Mouse (Mus musculus) limb, embryonic 13.5 days (tissue): ENCODE data around the gene Pax5. TPM values are rescaled to one million over a fixed set of nuclear protein-coding genes. Genes with fewer than 3 reads are reported as not detected.
A peak's percentile ranks its signal among the peaks of the same experiment; 100 is the strongest.

Experiments used
- ATAC-seq: fragments of 200-750 bp; cut with Nextera tagmentation; 2 replicates; pipeline ENCODE4 v1.8.0; 2017; ENCODE audit warnings: low read depth, moderate number of reproducible peaks, moderate TSS enrichment; ENCODE audit not compliant: low FRiP score
- H3K27ac ChIP-seq: fragments of 300-500 bp; sonication (generic); 2 replicates; pipeline ENCODE4 v1.5.1; 2015; ENCODE audit warnings: inconsistent platforms, mild to moderate bottlenecking, moderate library complexity
- H3K27me3 ChIP-seq: fragments of 300-500 bp; sonication (generic); 2 replicates; pipeline ENCODE4 v1.6.1; 2015; ENCODE audit warnings: mild to moderate bottlenecking, inconsistent platforms
- H3K36me3 ChIP-seq: fragments of 300-500 bp; sonication (generic); 2 replicates; pipeline ENCODE4 v1.6.1; 2015; ENCODE audit warnings: inconsistent platforms, mild to moderate bottlenecking, moderate library complexity
- H3K4me1 ChIP-seq: fragments of 300-500 bp; sonication (generic); 2 replicates; pipeline ENCODE4 v1.6.1; 2015; ENCODE audit warnings: inconsistent platforms
- H3K4me2 ChIP-seq: fragments of 300-500 bp; sonication (generic); replicated peaks from 2 replicates; pipeline ENCODE4 v1.6.1; 2015; ENCODE audit warnings: inconsistent platforms, mild to moderate bottlenecking, moderate library complexity
- H3K4me3 ChIP-seq: fragments of 300-500 bp; sonication (generic); 2 replicates; pipeline ENCODE4 v1.5.1; 2015; ENCODE audit warnings: moderate library complexity, mild to moderate bottlenecking, inconsistent platforms
- H3K9ac ChIP-seq: fragments of 300-500 bp; sonication (generic); 2 replicates; pipeline ENCODE4 v1.6.1; 2015; ENCODE audit warnings: mild to moderate bottlenecking, inconsistent platforms
- H3K9me3 ChIP-seq: fragments of 300-500 bp; sonication (generic); 2 replicates; pipeline ENCODE4 v1.6.1; 2016; ENCODE audit warnings: inconsistent platforms
- WGBS: fragments of 180-500 bp; shearing (Covaris S2); methylation state at CpG from one replicate; pipeline ENCODE4 v1.1.7; 2015; 5-methylcytosine and 5-hydroxymethylcytosine counted together
- polyA plus RNA-seq: library from polyadenylated mRNA; unstranded; fragments of >200 nt; fragmentation: Nextera tagmentation; extraction: Ambion mirVana; gene quantifications from 2 replicates; pipeline ENCODE4 v1.2.1, GENCODE M21; 2015

Pax5 gene
- polyA plus RNA-seq, 1 experiment from 2014 or later, result not detected

GRCm38 (mm10) chr4:44612392-44612791, 97.9 kb downstream of the Pax5 start:
- no peaks in the 10 kb centered on the region for H3K9me3 ChIP-seq

GRCm38 (mm10) chr4:44605453-44605852, 104.8 kb downstream of the Pax5 start:
- Histone ChIP-seq H3K4me3 (no peak overlapping the region), H3K36me3 (no peaks in the 10 kb centered on the region), H3K4me2 (no peak overlapping the region), H3K9me3 (no peaks in the 10 kb centered on the region), H3K27ac (no peak overlapping the region), H3K9ac (no peak overlapping the region), H3K4me1 (peaks cover 25% of the 10 kb centered on the region), H3K27me3 (no peaks in the 10 kb centered on the region)
- no peak for ATAC-seq
- 86% methylated on average over 2 of the region's 2 CpGs for WGBS

More at GRCm38 (mm10) chr4:44612392-44612791, 97.9 kb downstream of the Pax5 start:
- Histone ChIP-seq H3K9ac (no peak overlapping the region), H3K27me3 (no peaks in the 10 kb centered on the region), H3K36me3 (no peaks in the 10 kb centered on the region), H3K4me3 (no peak overlapping the region), H3K27ac (no peak overlapping the region), H3K4me2 (no peak overlapping the region), H3K4me1 (no peaks in the 10 kb centered on the region)
- ATAC-seq, result no peak
- WGBS, result 86% methylated on average over 3 of the region's 3 CpGs

- H3K27ac ChIP-seq, result no peak overlapping the region
- no peak overlapping the region for H3K4me3 ChIP-seq
- H3K27me3 ChIP-seq, result 0 out of 2 replicates have a peak, but pooled peaks cover 4% of the 10 kb centered on the region
- no peak overlapping the region for H3K9ac ChIP-seq
- WGBS, result 9% methylated on average over 5 of the region's 5 CpGs
- peaks cover 27% of the 10 kb centered on the region for H3K4me1 ChIP-seq
- no peak for ATAC-seq
- no peaks in the 10 kb centered on the region for H3K9me3 ChIP-seq
- no peaks in the 10 kb centered on the region for H3K36me3 ChIP-seq
- no peak overlapping the region for H3K4me2 ChIP-seq
These were observed 108.0 kb downstream of the Pax5 start for GRCm38 (mm10) chr4:44602257-44602801.

- no peak overlapping the region for H3K4me3 ChIP-seq
- H3K36me3 ChIP-seq, result no peaks in the 10 kb centered on the region
- 64% methylated on average over 8 of the region's 8 CpGs for WGBS
- H3K27ac ChIP-seq, result no peak overlapping the region
- ATAC-seq, result no peak
- no peak overlapping the region for H3K9ac ChIP-seq
- H3K4me2 ChIP-seq, result peak overlapping the region; percentile 14; the same call in 1 of the 2 replicates
- 0 out of 2 replicates have a peak, but pooled peaks cover 4% of the 10 kb centered on the region for H3K27me3 ChIP-seq
- no peaks in the 10 kb centered on the region for H3K9me3 ChIP-seq
- peaks cover 27% of the 10 kb centered on the region for H3K4me1 ChIP-seq
These were observed 108.9 kb downstream of the Pax5 start for GRCm38 (mm10) chr4:44601370-44601769.

- peak overlapping the region; percentile 14; the same call in 1 of the 2 replicates for H3K4me2 ChIP-seq
- 17% methylated on average over 5 of the region's 5 CpGs for whole genome bisulfite sequencing
- peak; percentile 77 for ATAC-seq
These were observed 109.4 kb downstream of the Pax5 start for GRCm38 (mm10) chr4:44600875-44601274.

DNA sequence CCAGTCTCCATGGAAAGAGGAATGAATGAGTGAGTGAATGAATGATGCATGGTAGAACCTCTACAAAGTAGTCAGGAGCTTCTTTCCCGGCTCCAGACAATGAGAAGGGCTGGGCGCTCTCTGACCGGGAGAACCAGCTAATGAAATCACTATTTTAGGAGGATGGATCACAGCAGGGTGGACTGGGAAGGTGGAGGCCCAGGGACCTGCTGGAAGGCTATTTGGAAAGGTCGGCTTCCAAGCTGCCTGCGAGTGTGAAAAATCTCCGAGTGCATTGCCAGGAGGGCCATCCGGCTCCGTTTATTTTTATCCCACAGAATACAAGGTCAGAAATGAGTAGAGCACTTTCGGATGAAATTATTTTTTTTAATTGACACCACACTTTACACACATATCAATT, 112.3 kb downstream of the Pax5 start:
- Histone ChIP-seq H3K36me3 (no peaks in the 10 kb centered on the region), H3K9me3 (no peaks in the 10 kb centered on the region), H3K27me3 (0 out of 2 replicates have a peak, but pooled peaks cover 4% of the 10 kb centered on the region), H3K4me2 (no peak overlapping the region), H3K9ac (no peak overlapping the region), H3K4me3 (no peak overlapping the region), H3K4me1 (peaks cover 24% of the 10 kb centered on the region), H3K27ac (no peak overlapping the region)
- no peak for ATAC-seq
- 65% methylated on average over 9 of the region's 9 CpGs for WGBS

More at GRCm38 (mm10) chr4:44600875-44601274, 109.4 kb downstream of the Pax5 start:
- H3K4me1 ChIP-seq, result peaks cover 27% of the 10 kb centered on the region
- 0 out of 2 replicates have a peak, but pooled peaks cover 4% of the 10 kb centered on the region for H3K27me3 ChIP-seq
- no peak overlapping the region for H3K9ac ChIP-seq
- H3K27ac ChIP-seq, result no peak overlapping the region
- H3K4me3 ChIP-seq, result no peak overlapping the region
- no peaks in the 10 kb centered on the region for H3K9me3 ChIP-seq
- H3K36me3 ChIP-seq, result no peaks in the 10 kb centered on the region

GRCm38 (mm10) chr4:44593091-44593490, 117.2 kb downstream of the Pax5 start:
- no peaks in the 10 kb centered on the region for H3K9me3 ChIP-seq
- ATAC-seq, result no peak
- peaks cover 2% of the 10 kb centered on the region; the same call in 1 of the 2 replicates for H3K27me3 ChIP-seq
- H3K36me3 ChIP-seq, result no peaks in the 10 kb centered on the region
- no peak overlapping the region for H3K27ac ChIP-seq
- 85% methylated on average over 2 of the region's 2 CpGs for WGBS
- no peak overlapping the region for H3K9ac ChIP-seq
- no peak overlapping the region for H3K4me3 ChIP-seq
- H3K4me1 ChIP-seq, result no peaks in the 10 kb centered on the region
- H3K4me2 ChIP-seq, result no peak overlapping the region

- H3K4me2 ChIP-seq, result no peak overlapping the region
- no peak overlapping the region for H3K4me3 ChIP-seq
- no peak overlapping the region for H3K27ac ChIP-seq
- H3K36me3 ChIP-seq, result no peaks in the 10 kb centered on the region
- no peaks in the 10 kb centered on the region for H3K4me1 ChIP-seq
- H3K9ac ChIP-seq, result no peak overlapping the region
- H3K27me3 ChIP-seq, result peaks cover 3% of the 10 kb centered on the region; the same call in 1 of the 2 replicates
- ATAC-seq, result no peak
- no peaks in the 10 kb centered on the region for H3K9me3 ChIP-seq
- WGBS, result 80% methylated on average over 4 of the region's 4 CpGs
These were observed 127.6 kb downstream of the Pax5 start for GRCm38 (mm10) chr4:44582687-44583086.

- no peak overlapping the region for H3K27ac ChIP-seq
- H3K9me3 ChIP-seq, result no peaks in the 10 kb centered on the region
- H3K4me3 ChIP-seq, result no peak overlapping the region
- no peak overlapping the region for H3K9ac ChIP-seq
- H3K36me3 ChIP-seq, result no peaks in the 10 kb centered on the region
- H3K4me1 ChIP-seq, result no peaks in the 10 kb centered on the region
- H3K4me2 ChIP-seq, result no peak overlapping the region
- ATAC-seq, result no peak
- H3K27me3 ChIP-seq, result peaks cover 13% of the 10 kb centered on the region; the same call in 1 of the 2 replicates
- WGBS, result 49% methylated on average over 5 of the region's 5 CpGs
These were observed 131.7 kb downstream of the Pax5 start for GRCm38 (mm10) chr4:44578591-44578990.

- Histone ChIP-seq H3K4me2 (no peak overlapping the region), H3K27ac (no peak overlapping the region), H3K27me3 (peaks cover 13% of the 10 kb centered on the region; the same call in 1 of the 2 replicates), H3K9me3 (no peaks in the 10 kb centered on the region), H3K36me3 (no peaks in the 10 kb centered on the region), H3K4me3 (no peak overlapping the region), H3K4me1 (no peaks in the 10 kb centered on the region), H3K9ac (no peak overlapping the region)
- 43% methylated on average over 5 of the region's 5 CpGs for WGBS
- no peak for ATAC-seq
These were observed 133.0 kb downstream of the Pax5 start for GRCm38 (mm10) chr4:44577293-44577692.

GRCm38 (mm10) chr4:44576786-44577185, 133.5 kb downstream of the Pax5 start:
- Histone ChIP-seq H3K27ac (no peak overlapping the region), H3K36me3 (no peaks in the 10 kb centered on the region), H3K4me1 (no peaks in the 10 kb centered on the region), H3K9me3 (no peaks in the 10 kb centered on the region), H3K27me3 (peaks cover 13% of the 10 kb centered on the region; the same call in 1 of the 2 replicates), H3K9ac (no peak overlapping the region), H3K4me2 (no peak overlapping the region), H3K4me3 (no peak overlapping the region)
- ATAC-seq, result no peak
- WGBS, result 52% methylated on average over 5 of the region's 5 CpGs

GRCm38 (mm10) chr4:44573017-44573416, 137.3 kb downstream of the Pax5 start:
- Histone ChIP-seq H3K27me3 (peaks cover 19% of the 10 kb centered on the region; the same call in 1 of the 2 replicates), H3K9ac (no peak overlapping the region), H3K4me2 (no peak overlapping the region), H3K4me1 (peaks cover 7% of the 10 kb centered on the region), H3K27ac (no peak overlapping the region), H3K36me3 (no peaks in the 10 kb centered on the region), H3K9me3 (no peaks in the 10 kb centered on the region), H3K4me3 (no peak overlapping the region)
- no peak for ATAC-seq
- WGBS, result 81% methylated on average over 5 of the region's 5 CpGs

DNA sequence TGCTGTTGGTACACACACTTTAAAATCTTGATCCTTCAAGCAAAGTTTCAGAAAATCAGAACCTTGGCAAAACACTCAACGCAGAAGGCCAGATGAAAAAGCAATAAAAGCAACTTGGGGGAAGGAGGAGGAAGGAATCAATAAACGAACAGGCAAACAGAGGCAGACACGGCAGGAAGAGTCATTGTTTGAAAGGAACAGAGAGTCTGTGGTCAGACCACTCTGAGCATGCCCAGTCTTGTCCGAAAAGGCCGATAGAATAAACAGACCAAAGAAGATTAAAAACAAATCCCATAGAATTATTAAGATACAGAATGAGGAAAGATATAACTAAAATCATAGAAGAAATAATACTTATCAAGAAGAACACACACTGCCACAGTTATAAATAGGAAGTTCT, 137.9 kb downstream of the Pax5 start:
- H3K4me3 ChIP-seq, result no peak overlapping the region
- WGBS, result 50% methylated on average over 5 of the region's 5 CpGs

More for the DNA sequence above, 137.9 kb downstream of the Pax5 start:
- no peak for ATAC-seq
- Histone ChIP-seq H3K9ac (no peak overlapping the region), H3K27me3 (peaks cover 19% of the 10 kb centered on the region; the same call in 1 of the 2 replicates), H3K4me1 (peaks cover 7% of the 10 kb centered on the region), H3K9me3 (no peaks in the 10 kb centered on the region), H3K27ac (no peak overlapping the region), H3K4me2 (no peak overlapping the region), H3K36me3 (no peaks in the 10 kb centered on the region)
